ENCODE assay signal across 22 mouse cellular contexts in the genomic region with DNA sequence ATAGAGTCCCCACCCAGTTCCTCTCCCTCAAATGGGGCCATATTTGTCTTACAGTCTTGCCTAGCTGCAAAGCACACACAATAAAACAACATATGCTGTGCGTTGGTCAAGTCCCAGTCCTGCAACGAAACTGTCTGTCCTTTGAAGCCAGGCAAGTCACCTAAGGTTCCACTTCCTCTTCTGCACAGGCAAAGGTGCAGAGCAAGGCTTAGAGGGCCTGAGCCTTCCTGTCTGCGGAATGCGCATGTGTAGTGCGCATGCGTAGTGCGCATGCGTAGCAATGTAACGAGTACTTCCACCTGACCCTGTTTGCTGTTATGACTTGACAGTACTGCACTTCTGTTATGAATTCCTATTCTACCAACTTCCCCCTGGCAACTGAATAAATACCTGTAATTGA. TPM values are rescaled to one million over a fixed set of nuclear protein-coding genes. Genes with fewer than 3 reads are reported as not detected.
"Had no signal": no experiment of that assay in that cellular context is flagged by ENCODE, and none has a peak within 500 bp of the region (broad histone marks: within the 10 kb centered on the region; RNA-seq: fewer than 3 reads in every experiment).

No protein-coding gene starts in this region.

- H3K4me2 ChIP-seq: limb, embryonic 13.5 days; midbrain, embryonic 15.5 days; neural tube, embryonic 12.5 days had no signal

- H3K4me1 ChIP-seq: midbrain, embryonic 10.5 days; midbrain, embryonic 15.5 days; neural tube, embryonic 12.5 days had no signal

- H3K36me3 ChIP-seq: limb, embryonic 13.5 days; midbrain, embryonic 15.5 days had no signal

- H3K27ac ChIP-seq: limb, embryonic 13.5 days; liver, embryonic 14.5 days; midbrain, embryonic 10.5 days; midbrain, embryonic 15.5 days; neural tube, embryonic 12.5 days had no signal

- H3K27me3 ChIP-seq: limb, embryonic 13.5 days; midbrain, embryonic 15.5 days; neural tube, embryonic 12.5 days had no signal

- H3K9ac ChIP-seq: limb, embryonic 13.5 days; liver, embryonic 14.5 days; midbrain, embryonic 15.5 days; neural tube, embryonic 12.5 days had no signal

- H3K9me3 ChIP-seq: limb, embryonic 13.5 days; midbrain, embryonic 10.5 days; midbrain, embryonic 15.5 days; neural tube, embryonic 12.5 days had no signal

- H3K4me3 ChIP-seq: limb, embryonic 13.5 days; midbrain, embryonic 10.5 days; midbrain, embryonic 15.5 days; neural tube, embryonic 12.5 days had no signal

- DNase-seq: kidney, adult 2 months; kidney, postnatal 25 days; left cerebral cortex, postnatal 4 days; retina, postnatal 1 day; right cerebral cortex, postnatal 4 days; spleen, adult 18-20 months; thymus, postnatal 36 days had no signal

RNA-seq across cellular contexts. Expression of gene Gm17622, which starts 25.7 kb away (rescaled TPM):
- total RNA-seq: layer of hippocampus, adult 18-20 months; layer of hippocampus, postnatal 14 days; left cerebral cortex, adult 18-20 months; left cerebral cortex, postnatal 10 days; left cerebral cortex, postnatal 4 days; liver, adult 2 months; monocyte, adult 5-6 weeks had no signal
- polyA plus RNA-seq: kidney, adult 2 months; kidney, embryonic 16.5 days; limb, embryonic 13.5 days; liver, adult 2 months; liver, embryonic 14.5 days; lung, embryonic 16.5 days; midbrain, embryonic 10.5 days; midbrain, embryonic 15.5 days; neural tube, embryonic 12.5 days; stomach, embryonic 16.5 days; thymus, postnatal 0 days had no signal

RNA-seq across cellular contexts. Expression of gene Ankdd1b, which starts 45.3 kb away (rescaled TPM):
- total RNA-seq: left cerebral cortex, postnatal 4 days; liver, adult 2 months; monocyte, adult 5-6 weeks had no signal
- polyA plus RNA-seq: kidney, embryonic 16.5 days; limb, embryonic 13.5 days; liver, adult 2 months; midbrain, embryonic 10.5 days; midbrain, embryonic 15.5 days had no signal
